Mouse (Mus musculus) natural killer cell, adult 2 months (primary cell): ENCODE data around the gene Ift122.

Source experiments
- DNase-seq, 2 experiments: peaks; one replicate each; pipeline ENCODE4 v3.0.0; 2022; ENCODE audit warnings: low spot score in 2 of 2

The Ift122 gene

GRCm38 (mm10) chr6:115959151-115959691 is 106.0 kb downstream of the Ift122 start:
- DNase-seq: no peak

GRCm38 (mm10) chr6:115960322-115960721 is 107.1 kb downstream of the Ift122 start:
- DNase-seq: no peak

- no peak for DNase-seq
Observed at GRCm38 (mm10) chr6:115961743-115962142, 108.5 kb downstream of the Ift122 start.

GRCm38 (mm10) chr6:115962439-115963085 is 109.3 kb downstream of the Ift122 start:
- no peak for DNase-seq

GRCm38 (mm10) chr6:115963656-115964055 is 110.4 kb downstream of the Ift122 start:
- DNase-seq: no peak

- no peak for DNase-seq
Observed at GRCm38 (mm10) chr6:115966227-115966966, 113.1 kb downstream of the Ift122 start.

GRCm38 (mm10) chr6:115967291-115967880 is 114.1 kb downstream of the Ift122 start:
- DNase-seq: no peak

- no peak for DNase-seq
Observed at GRCm38 (mm10) chr6:115968086-115968485, 114.8 kb downstream of the Ift122 start.

- DNase-seq: no peak
Observed at GRCm38 (mm10) chr6:115968700-115969099, 115.4 kb downstream of the Ift122 start.

- DNase-seq: no peak
Observed at GRCm38 (mm10) chr6:115969103-115969502, 115.8 kb downstream of the Ift122 start.

GRCm38 (mm10) chr6:115969952-115970351 is 116.7 kb downstream of the Ift122 start:
- peak in 1 of 2 experiments; percentile 24 for DNase-seq

GRCm38 (mm10) chr6:115971273-115972060 is 118.2 kb downstream of the Ift122 start:
- no peak for DNase-seq

- no peak for DNase-seq
Observed at GRCm38 (mm10) chr6:115972083-115972764, 119.0 kb downstream of the Ift122 start.

- no peak for DNase-seq
Observed at GRCm38 (mm10) chr6:115973139-115973875, 120.0 kb downstream of the Ift122 start.

GRCm38 (mm10) chr6:115973881-115974662 is 120.8 kb downstream of the Ift122 start:
- no peak for DNase-seq

- no peak for DNase-seq
Observed at GRCm38 (mm10) chr6:115975606-115976005, 122.3 kb downstream of the Ift122 start.
